Mouse (Mus musculus): ENCODE data around the gene Gm16253.
A peak's percentile ranks its signal among the peaks of the same experiment; 100 is the strongest.
"Not testable (repeated sequence)": the region's sequence is repeated elsewhere in the genome, so short reads cannot be mapped to it uniquely, and the experiment has no call there.

Gm16253 gene

GRCm38 (mm10) chr3:96598156-96599068, 21.6 kb downstream of the Gm16253 start:
- DNase-seq (ENCODE audit: low spot score): no peak

GRCm38 (mm10) chr3:96599069-96599393, 22.2 kb downstream of the Gm16253 start:
- no peak for DNase-seq (ENCODE audit: low spot score)

GRCm38 (mm10) chr3:96599411-96599810, 22.6 kb downstream of the Gm16253 start:
- DNase-seq (ENCODE audit: low spot score): no peak

GRCm38 (mm10) chr3:96600639-96601250, 24.0 kb downstream of the Gm16253 start, which contains the start of gene Lix1l:
Lix1l (plus strand) TSS chr3:96601149.
- DNase-seq (ENCODE audit: low spot score): peak; percentile 67

- DNase-seq (ENCODE audit: low spot score): no peak
These were observed 24.5 kb downstream of the Gm16253 start for GRCm38 (mm10) chr3:96601251-96601787.

GRCm38 (mm10) chr3:96601941-96602703, 25.3 kb downstream of the Gm16253 start:
- no peak for DNase-seq (ENCODE audit: low spot score)

- no peak for DNase-seq (ENCODE audit: low spot score)
These were observed 25.9 kb downstream of the Gm16253 start for GRCm38 (mm10) chr3:96602704-96603084.

- no peak for DNase-seq (ENCODE audit: low spot score)
These were observed 26.5 kb downstream of the Gm16253 start for GRCm38 (mm10) chr3:96603311-96603710.

GRCm38 (mm10) chr3:96606007-96606406, 29.2 kb downstream of the Gm16253 start:
- DNase-seq (ENCODE audit: low spot score): not testable (repeated sequence)

GRCm38 (mm10) chr3:96606618-96607017, 29.8 kb downstream of the Gm16253 start:
- no peak for DNase-seq (ENCODE audit: low spot score)

- no peak for DNase-seq (ENCODE audit: low spot score)
These were observed 41.2 kb downstream of the Gm16253 start for GRCm38 (mm10) chr3:96617941-96618340.

- DNase-seq (ENCODE audit: low spot score): no peak
These were observed 46.4 kb downstream of the Gm16253 start for GRCm38 (mm10) chr3:96623201-96623600.

GRCm38 (mm10) chr3:96629729-96630600, 53.2 kb downstream of the Gm16253 start, which contains the start of gene Rbm8a:
Rbm8a (plus strand) TSS chr3:96629933.
- peak; percentile 85 for DNase-seq (ENCODE audit: low spot score)
